Mouse (Mus musculus): ENCODE measurements around the gene S100a1. TPM values are rescaled to one million over a fixed set of nuclear protein-coding genes. Genes with fewer than 3 reads are reported as not detected.

Gene S100a1
- polyA plus RNA-seq, 1 experiment from 2014 or later: 4.6 TPM

GRCm38 (mm10) chr3:90537141-90537904, 23.1 kb upstream of the S100a1 start, which contains the start of gene S100a16:
TSS of gene S100a16 (plus strand) at chr3:90537254.
- ATAC-seq (ENCODE audit: insufficient number of reproducible peaks, low FRiP score, low TSS enrichment, low read depth) (no peak), DNase-seq (ENCODE audit: low spot score) (no peak)
- Histone ChIP-seq H3K36me3 (ENCODE audit: control insufficient read depth, insufficient read depth, low read length) (no peaks in the 10 kb centered on the region), H3K4me3 (ENCODE audit: low read depth, low read length) (no peak within 1 kb of the TSS), H3K27ac (replicated peaks; ENCODE audit: low read depth, low read length) (no peak within 1 kb of the TSS), H3K27me3 (ENCODE audit: control insufficient read depth, insufficient read depth, low read length) (no peaks in the 10 kb centered on the region), H3K4me2 (ENCODE audit: low read depth, severe bottlenecking) (no peak within 1 kb of the TSS), H3K4me1 (ENCODE audit: control insufficient read depth, insufficient read depth, low read length) (no peaks in the 10 kb centered on the region), H3K9ac (ENCODE audit: low read length) (no peak within 1 kb of the TSS), H3K9me3 (ENCODE audit: control insufficient read depth, low read length) (no peaks in the 10 kb centered on the region)
- 36% methylated on average over 10 of the region's 10 CpGs for WGBS

- DNase-seq (ENCODE audit: low spot score) (no peak), ATAC-seq (ENCODE audit: insufficient number of reproducible peaks, low FRiP score, low TSS enrichment, low read depth) (no peak)
- WGBS: 62% methylated on average over 1 of the region's 1 CpGs
- no peaks in the 10 kb centered on the region for H3K4me1 ChIP-seq (ENCODE audit: control insufficient read depth, insufficient read depth, low read length)
- H3K27ac ChIP-seq (replicated peaks; ENCODE audit: low read depth, low read length): no peak overlapping the region
- H3K9me3 ChIP-seq (ENCODE audit: control insufficient read depth, low read length): no peaks in the 10 kb centered on the region
- H3K27me3 ChIP-seq (ENCODE audit: control insufficient read depth, insufficient read depth, low read length): no peaks in the 10 kb centered on the region
- H3K4me3 ChIP-seq (ENCODE audit: low read depth, low read length): no peak overlapping the region
- no peak overlapping the region for H3K4me2 ChIP-seq (ENCODE audit: low read depth, severe bottlenecking)
- no peak overlapping the region for H3K9ac ChIP-seq (ENCODE audit: low read length)
- H3K36me3 ChIP-seq (ENCODE audit: control insufficient read depth, insufficient read depth, low read length): no peaks in the 10 kb centered on the region
Measured at GRCm38 (mm10) chr3:90535446-90535845, 21.3 kb upstream of the S100a1 start.

DNA sequence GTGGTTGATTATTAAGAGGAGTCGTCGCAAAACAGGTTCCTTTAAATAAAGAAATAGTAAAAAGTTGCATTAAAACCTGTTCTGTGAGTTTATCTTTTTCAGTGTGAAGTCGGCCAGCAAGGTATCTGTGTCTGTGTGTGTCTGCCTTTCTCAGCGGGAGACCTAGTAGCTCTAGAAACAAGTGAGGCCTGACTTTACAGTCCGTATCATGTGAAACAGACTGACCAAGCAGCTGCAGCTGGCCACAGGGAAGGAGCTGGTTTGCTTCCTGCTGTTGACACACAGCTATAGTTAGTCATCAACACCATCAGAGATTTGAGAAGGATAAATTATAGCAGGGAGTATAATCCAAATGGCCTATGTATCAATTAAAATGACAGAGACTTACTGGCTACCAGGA, 17.5 kb upstream of the S100a1 start:
- Histone ChIP-seq H3K9me3 (ENCODE audit: control insufficient read depth, low read length) (no peaks in the 10 kb centered on the region), H3K4me2 (ENCODE audit: low read depth, severe bottlenecking) (no peak overlapping the region), H3K4me3 (ENCODE audit: low read depth, low read length) (no peak overlapping the region), H3K4me1 (ENCODE audit: control insufficient read depth, insufficient read depth, low read length) (no peaks in the 10 kb centered on the region), H3K27me3 (ENCODE audit: control insufficient read depth, insufficient read depth, low read length) (no peaks in the 10 kb centered on the region), H3K9ac (ENCODE audit: low read length) (no peak overlapping the region), H3K27ac (replicated peaks; ENCODE audit: low read depth, low read length) (no peak overlapping the region), H3K36me3 (ENCODE audit: control insufficient read depth, insufficient read depth, low read length) (no peaks in the 10 kb centered on the region)
- ATAC-seq (ENCODE audit: insufficient number of reproducible peaks, low FRiP score, low TSS enrichment, low read depth): no peak
- no peak for DNase-seq (ENCODE audit: low spot score)
- 73% methylated on average over 5 of the region's 5 CpGs for WGBS

DNA sequence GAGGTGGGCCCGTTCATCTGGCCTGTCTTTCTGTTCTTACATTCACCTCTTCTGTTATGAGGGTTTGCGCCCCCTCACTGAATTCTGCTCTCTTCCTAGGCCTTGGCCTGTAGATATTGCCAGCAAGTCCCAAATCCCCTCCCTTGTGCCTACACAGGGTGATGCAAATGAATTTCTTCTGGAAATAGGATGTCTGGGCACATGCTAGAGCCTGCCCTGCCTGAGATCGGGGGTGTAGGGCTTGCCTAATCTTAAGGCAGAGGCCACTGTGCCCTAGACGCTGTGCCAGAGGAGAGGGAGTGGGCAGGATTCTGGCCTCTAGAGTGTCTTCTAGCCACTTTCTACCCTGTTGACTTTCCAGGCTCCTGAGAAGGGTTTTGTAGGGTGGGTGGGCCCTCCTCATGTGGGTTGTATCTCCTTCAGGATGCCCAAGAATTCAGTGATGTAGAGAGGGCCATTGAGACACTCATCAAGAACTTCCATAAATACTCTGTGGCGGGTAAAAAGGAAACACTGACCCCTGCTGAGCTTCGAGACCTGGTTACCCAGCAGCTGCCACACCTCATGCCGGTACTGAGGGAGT, 13.2 kb upstream of the S100a1 start:
- no peak overlapping the region for H3K4me2 ChIP-seq (ENCODE audit: low read depth, severe bottlenecking)
- 83% methylated on average over 7 of the region's 7 CpGs for WGBS
- DNase-seq (ENCODE audit: low spot score) (no peak), ATAC-seq (ENCODE audit: insufficient number of reproducible peaks, low FRiP score, low TSS enrichment, low read depth) (no peak)
- H3K4me1 ChIP-seq (ENCODE audit: control insufficient read depth, insufficient read depth, low read length): no peaks in the 10 kb centered on the region
- no peak overlapping the region for H3K27ac ChIP-seq (replicated peaks; ENCODE audit: low read depth, low read length)
- no peak overlapping the region for H3K9ac ChIP-seq (ENCODE audit: low read length)
- no peaks in the 10 kb centered on the region for H3K36me3 ChIP-seq (ENCODE audit: control insufficient read depth, insufficient read depth, low read length)
- H3K4me3 ChIP-seq (ENCODE audit: low read depth, low read length): no peak overlapping the region
- H3K27me3 ChIP-seq (ENCODE audit: control insufficient read depth, insufficient read depth, low read length): no peaks in the 10 kb centered on the region
- no peaks in the 10 kb centered on the region for H3K9me3 ChIP-seq (ENCODE audit: control insufficient read depth, low read length)

- no peak within 1 kb of the TSS for H3K4me3 ChIP-seq (ENCODE audit: low read depth, low read length)
- no peaks in the 10 kb centered on the region for H3K9me3 ChIP-seq (ENCODE audit: control insufficient read depth, low read length)
- no peak for ATAC-seq (ENCODE audit: insufficient number of reproducible peaks, low FRiP score, low TSS enrichment, low read depth)
- no peaks in the 10 kb centered on the region for H3K27me3 ChIP-seq (ENCODE audit: control insufficient read depth, insufficient read depth, low read length)
- no peak within 1 kb of the TSS for H3K4me2 ChIP-seq (ENCODE audit: low read depth, severe bottlenecking)
- H3K4me1 ChIP-seq (ENCODE audit: control insufficient read depth, insufficient read depth, low read length): no peaks in the 10 kb centered on the region
- no peak for DNase-seq (ENCODE audit: low spot score)
- H3K36me3 ChIP-seq (ENCODE audit: control insufficient read depth, insufficient read depth, low read length): no peaks in the 10 kb centered on the region
- 72% methylated on average over 5 of the region's 5 CpGs for WGBS
- no peak within 1 kb of the TSS for H3K9ac ChIP-seq (ENCODE audit: low read length)
- no peak within 1 kb of the TSS for H3K27ac ChIP-seq (replicated peaks; ENCODE audit: low read depth, low read length)
Measured at GRCm38 (mm10) chr3:90526580-90526979, 12.4 kb upstream of the S100a1 start, which contains the start of gene S100a14. TSS of gene S100a14 (plus strand) at chr3:90526856.

GRCm38 (mm10) chr3:90526076-90526475, 11.9 kb upstream of the S100a1 start:
- Histone ChIP-seq H3K4me1 (ENCODE audit: control insufficient read depth, insufficient read depth, low read length) (no peaks in the 10 kb centered on the region), H3K9ac (ENCODE audit: low read length) (no peak overlapping the region), H3K27me3 (ENCODE audit: control insufficient read depth, insufficient read depth, low read length) (no peaks in the 10 kb centered on the region), H3K9me3 (ENCODE audit: control insufficient read depth, low read length) (no peaks in the 10 kb centered on the region), H3K27ac (replicated peaks; ENCODE audit: low read depth, low read length) (no peak overlapping the region), H3K36me3 (ENCODE audit: control insufficient read depth, insufficient read depth, low read length) (no peaks in the 10 kb centered on the region), H3K4me2 (ENCODE audit: low read depth, severe bottlenecking) (no peak overlapping the region), H3K4me3 (ENCODE audit: low read depth, low read length) (no peak overlapping the region)
- ATAC-seq (ENCODE audit: insufficient number of reproducible peaks, low FRiP score, low TSS enrichment, low read depth) (no peak), DNase-seq (ENCODE audit: low spot score) (no peak)
- WGBS: 69% methylated on average over 2 of the region's 2 CpGs

- Histone ChIP-seq H3K9me3 (ENCODE audit: control insufficient read depth, low read length) (no peaks in the 10 kb centered on the region), H3K36me3 (ENCODE audit: control insufficient read depth, insufficient read depth, low read length) (no peaks in the 10 kb centered on the region), H3K4me2 (ENCODE audit: low read depth, severe bottlenecking) (no peak overlapping the region), H3K27me3 (ENCODE audit: control insufficient read depth, insufficient read depth, low read length) (no peaks in the 10 kb centered on the region), H3K9ac (ENCODE audit: low read length) (no peak overlapping the region), H3K27ac (replicated peaks; ENCODE audit: low read depth, low read length) (no peak overlapping the region), H3K4me1 (ENCODE audit: control insufficient read depth, insufficient read depth, low read length) (no peaks in the 10 kb centered on the region), H3K4me3 (ENCODE audit: low read depth, low read length) (no peak overlapping the region)
- ATAC-seq (ENCODE audit: insufficient number of reproducible peaks, low FRiP score, low TSS enrichment, low read depth) (no peak), DNase-seq (ENCODE audit: low spot score) (no peak)
- 71% methylated on average over 4 of the region's 4 CpGs for WGBS
Measured at GRCm38 (mm10) chr3:90525421-90525820, 11.2 kb upstream of the S100a1 start.

DNA sequence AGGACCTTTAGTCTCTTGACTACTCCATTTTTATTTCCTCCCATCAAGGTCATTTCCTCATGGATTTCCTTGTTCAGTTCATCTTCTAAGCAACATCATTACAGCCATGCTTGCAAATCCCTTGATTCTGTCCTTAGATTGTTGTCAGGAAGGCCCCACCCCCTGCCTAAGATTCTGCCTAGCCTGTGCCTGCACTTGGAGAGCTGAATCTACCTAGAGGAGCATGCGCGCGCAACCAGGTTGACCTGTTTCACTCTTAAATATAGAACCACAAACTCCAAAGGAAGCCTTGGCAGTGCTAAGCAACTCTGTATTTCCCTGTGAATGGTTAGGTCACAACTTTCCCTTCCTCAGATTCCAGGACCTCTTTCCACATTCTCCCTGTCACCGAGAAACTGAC, 3.5 kb upstream of the S100a1 start:
- no peak overlapping the region for H3K4me3 ChIP-seq (ENCODE audit: low read depth, low read length)
- 78% methylated on average over 4 of the region's 4 CpGs for WGBS
- peaks cover 5% of the 10 kb centered on the region; the same call in 1 of the 2 replicates for H3K27me3 ChIP-seq (ENCODE audit: control insufficient read depth, insufficient read depth, low read length)
- no peak overlapping the region for H3K27ac ChIP-seq (replicated peaks; ENCODE audit: low read depth, low read length)
- no peaks in the 10 kb centered on the region for H3K9me3 ChIP-seq (ENCODE audit: control insufficient read depth, low read length)
- no peak overlapping the region for H3K9ac ChIP-seq (ENCODE audit: low read length)
- no peak overlapping the region for H3K4me2 ChIP-seq (ENCODE audit: low read depth, severe bottlenecking)
- DNase-seq (ENCODE audit: low spot score) (no peak), ATAC-seq (ENCODE audit: insufficient number of reproducible peaks, low FRiP score, low TSS enrichment, low read depth) (no peak)
- H3K4me1 ChIP-seq (ENCODE audit: control insufficient read depth, insufficient read depth, low read length): peaks cover 12% of the 10 kb centered on the region
- no peaks in the 10 kb centered on the region for H3K36me3 ChIP-seq (ENCODE audit: control insufficient read depth, insufficient read depth, low read length)
